Mouse (Mus musculus) midbrain, embryonic 15.5 days (tissue): ENCODE data around the gene Ccdc107. TPM values are rescaled to one million over a fixed set of nuclear protein-coding genes. Genes with fewer than 3 reads are reported as not detected.
A peak's percentile ranks its signal among the peaks of the same experiment; 100 is the strongest.

Experiments used
- ATAC-seq: fragments of 200-750 bp; cut with Nextera tagmentation; replicated peaks from 2 replicates; pipeline ENCODE4 v1.8.0; 2017; ENCODE audit warnings: moderate TSS enrichment
- H3K27ac ChIP-seq: fragments of 300-500 bp; sonication (generic); 2 replicates; pipeline ENCODE4 v1.5.1; 2015; ENCODE audit warnings: mild to moderate bottlenecking, inconsistent platforms
- H3K27me3 ChIP-seq: fragments of 300-500 bp; sonication (generic); replicated peaks from 2 replicates; pipeline ENCODE4 v1.6.1; 2015; ENCODE audit warnings: inconsistent platforms
- H3K36me3 ChIP-seq: fragments of 300-500 bp; sonication (generic); replicated peaks from 2 replicates; pipeline ENCODE4 v1.6.1; 2015; ENCODE audit warnings: inconsistent platforms
- H3K4me1 ChIP-seq: fragments of 300-500 bp; sonication (generic); 2 replicates; pipeline ENCODE4 v1.6.1; 2015; ENCODE audit warnings: inconsistent platforms
- H3K4me2 ChIP-seq: fragments of 300-500 bp; sonication (generic); 2 replicates; pipeline ENCODE4 v1.6.1; 2015; ENCODE audit warnings: inconsistent platforms, mild to moderate bottlenecking, moderate library complexity
- H3K4me3 ChIP-seq: fragments of 300-500 bp; sonication (generic); 2 replicates; pipeline ENCODE4 v1.5.1; 2015; ENCODE audit warnings: mild to moderate bottlenecking, inconsistent platforms
- H3K9ac ChIP-seq: fragments of 300-500 bp; sonication (generic); 2 replicates; pipeline ENCODE4 v1.6.1; 2015; ENCODE audit warnings: mild to moderate bottlenecking, inconsistent platforms
- H3K9me3 ChIP-seq: fragments of 300-500 bp; sonication (generic); 2 replicates; pipeline ENCODE4 v1.6.1; 2016; ENCODE audit warnings: inconsistent platforms
- WGBS: fragments of 180-500 bp; shearing (Covaris S2); methylation state at CpG from one replicate; pipeline ENCODE4 v1.1.7; 2015; ENCODE audit warnings: mixed read lengths; 5-methylcytosine and 5-hydroxymethylcytosine counted together
- polyA plus RNA-seq: library from polyadenylated mRNA; unstranded; fragments of >200 nt; fragmentation: Nextera tagmentation; extraction: Ambion mirVana; gene quantifications from 2 replicates; pipeline ENCODE4 v1.2.1, GENCODE M21; 2015

Gene Ccdc107
- polyA plus RNA-seq: 81.4 and 82.8 TPM in 2 replicates

DNA sequence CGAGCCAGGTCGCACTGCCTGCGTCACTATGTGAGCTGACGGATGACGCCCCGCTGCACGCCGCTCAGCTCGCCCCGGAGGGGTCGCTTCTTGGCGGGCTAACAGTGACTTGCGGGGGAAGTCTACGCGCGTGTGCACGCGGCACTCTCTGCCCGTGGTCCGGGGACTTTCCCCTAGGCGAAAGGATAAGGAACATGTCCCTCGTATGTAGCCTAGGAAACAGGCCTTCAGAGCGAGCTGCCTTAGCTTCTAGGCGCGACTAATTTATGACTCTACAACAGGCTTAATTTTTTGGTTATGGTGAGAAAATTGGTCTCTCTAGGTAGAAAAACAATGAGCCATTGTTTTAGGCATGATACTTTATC lies at the start of gene Ccdc107:
Gene Ccdc107, plus strand, starts transcription at position 80 of the 365 bp plus-strand sequence.
- WGBS: 0% methylated on average over 25 of the region's 25 CpGs
- peak within 1 kb of the TSS; percentile 84 for H3K4me3 ChIP-seq

DNA sequence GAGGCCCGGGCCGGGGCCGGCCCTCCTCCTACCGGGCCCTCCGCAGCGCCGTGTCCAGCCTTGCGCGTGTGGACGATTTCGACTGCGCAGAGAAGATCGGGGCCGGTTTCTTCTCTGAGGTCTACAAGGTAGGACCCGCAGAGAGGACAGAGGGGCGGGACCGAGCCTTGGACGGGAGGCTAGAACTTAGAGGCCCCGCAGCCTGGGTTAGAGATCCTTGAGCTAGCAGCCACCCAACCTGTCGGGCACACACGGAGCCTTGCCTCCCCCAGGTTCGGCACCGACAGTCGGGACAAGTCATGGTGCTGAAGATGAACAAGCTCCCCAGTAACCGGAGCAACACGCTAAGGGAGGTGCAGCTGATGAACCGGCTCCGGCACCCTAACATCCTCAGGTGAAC lies 49.2 kb upstream of the Ccdc107 start:
- Histone ChIP-seq H3K4me1 (peaks cover 17% of the 10 kb centered on the region), H3K9ac (peak overlapping the region; percentile 99), H3K27me3 (no peaks in the 10 kb centered on the region), H3K4me3 (peak overlapping the region; percentile 73), H3K27ac (peak overlapping the region; percentile 96), H3K36me3 (peaks cover 23% of the 10 kb centered on the region), H3K9me3 (no peaks in the 10 kb centered on the region), H3K4me2 (peak overlapping the region; percentile 75)
- under 1% methylated on average over 26 of the region's 28 CpGs for WGBS
- no peak for ATAC-seq

More for the DNA sequence above, at the start of gene Ccdc107:
- H3K27ac ChIP-seq: peak within 1 kb of the TSS; percentile 94
- peak within 1 kb of the TSS; percentile 59 for H3K4me2 ChIP-seq
- H3K4me1 ChIP-seq: peaks cover 21% of the 10 kb centered on the region
- no peaks in the 10 kb centered on the region for H3K9me3 ChIP-seq
- H3K36me3 ChIP-seq: no peaks in the 10 kb centered on the region
- peak; percentile 98 for ATAC-seq
- H3K27me3 ChIP-seq: no peaks in the 10 kb centered on the region
- H3K9ac ChIP-seq: peak within 1 kb of the TSS; percentile 84

DNA sequence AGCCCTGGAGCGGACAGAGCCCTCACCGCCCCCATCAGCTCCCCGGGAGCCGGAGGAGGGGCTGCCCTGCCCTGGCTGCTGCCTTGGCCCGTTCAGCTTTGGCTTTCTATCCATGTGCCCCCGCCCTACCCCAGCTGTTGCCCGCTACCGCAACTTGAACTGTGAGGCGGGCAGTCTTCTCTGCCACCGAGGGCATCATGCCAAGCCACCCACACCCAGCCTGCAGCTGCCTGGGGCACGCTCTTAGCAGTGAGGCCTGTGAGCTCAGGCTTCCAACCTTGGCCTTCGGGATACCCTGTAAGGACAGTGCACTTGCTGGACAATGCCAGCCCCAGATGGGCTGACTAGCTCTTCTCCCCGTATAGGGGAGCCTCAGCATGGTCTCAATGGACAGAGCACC lies 45.4 kb upstream of the Ccdc107 start:
- Histone ChIP-seq H3K27ac (no peak overlapping the region), H3K9ac (no peak overlapping the region), H3K9me3 (no peaks in the 10 kb centered on the region), H3K4me1 (peaks cover 12% of the 10 kb centered on the region), H3K4me2 (no peak overlapping the region), H3K4me3 (no peak overlapping the region), H3K36me3 (peaks cover 23% of the 10 kb centered on the region), H3K27me3 (0 out of 2 replicates have a peak, but pooled peaks cover 2% of the 10 kb centered on the region)
- no peak for ATAC-seq
- WGBS: 89% methylated on average over 13 of the region's 13 CpGs

DNA sequence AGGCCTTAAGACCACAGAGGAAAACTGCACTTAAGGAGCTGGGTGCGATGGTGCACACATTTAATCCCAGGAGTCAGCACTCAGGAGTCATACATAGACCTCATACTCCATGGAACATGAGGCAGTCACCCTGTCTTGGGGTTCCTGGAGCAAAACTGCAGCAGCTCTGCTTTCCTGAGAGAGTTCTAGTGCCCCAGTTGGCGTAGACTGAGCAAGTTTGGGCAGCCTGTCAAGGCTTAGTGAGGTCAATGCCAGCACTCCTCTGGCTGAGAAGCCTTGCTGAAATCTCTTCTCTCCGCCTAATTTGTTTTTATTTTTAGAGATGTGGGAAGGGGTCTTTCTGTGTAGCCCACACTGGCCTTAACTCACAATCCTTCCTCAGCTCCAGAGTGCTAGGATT lies 44.1 kb upstream of the Ccdc107 start:
- no peak for ATAC-seq
- Histone ChIP-seq H3K27ac (no peak overlapping the region), H3K4me1 (peaks cover 16% of the 10 kb centered on the region), H3K9me3 (no peaks in the 10 kb centered on the region), H3K36me3 (peaks cover 23% of the 10 kb centered on the region), H3K4me2 (no peak overlapping the region), H3K4me3 (no peak overlapping the region), H3K9ac (no peak overlapping the region), H3K27me3 (peaks cover 10% of the 10 kb centered on the region; the same call in 1 of the 2 replicates)
- WGBS: 87% methylated on average over 3 of the region's 3 CpGs

DNA sequence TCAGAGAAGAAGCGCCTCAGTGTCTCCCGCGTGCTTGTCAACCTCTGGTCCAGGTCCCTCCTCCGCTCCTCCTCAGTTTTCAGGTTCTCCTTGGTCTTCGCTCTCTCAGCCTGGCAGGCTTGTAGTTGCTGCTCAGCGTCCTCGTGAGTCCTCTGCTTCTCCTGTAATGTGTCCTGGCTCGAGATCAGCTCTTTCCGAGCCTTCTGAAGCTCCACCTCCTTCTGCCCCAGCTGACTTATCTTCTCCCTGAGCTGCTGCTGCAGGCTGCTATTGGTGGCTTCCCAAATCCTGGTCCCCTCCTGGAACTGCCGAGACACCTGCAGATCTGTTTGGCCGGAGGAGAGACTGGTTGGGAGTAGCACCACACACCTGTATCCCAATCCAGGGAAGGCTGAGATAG lies 40.4 kb upstream of the Ccdc107 start:
- Histone ChIP-seq H3K4me3 (no peak overlapping the region), H3K9me3 (no peaks in the 10 kb centered on the region), H3K27ac (no peak overlapping the region), H3K36me3 (peaks cover 3% of the 10 kb centered on the region), H3K4me1 (peaks cover 10% of the 10 kb centered on the region), H3K4me2 (no peak overlapping the region), H3K9ac (no peak overlapping the region), H3K27me3 (peaks cover 21% of the 10 kb centered on the region)
- ATAC-seq: no peak
- 60% methylated on average over 11 of the region's 11 CpGs for WGBS

DNA sequence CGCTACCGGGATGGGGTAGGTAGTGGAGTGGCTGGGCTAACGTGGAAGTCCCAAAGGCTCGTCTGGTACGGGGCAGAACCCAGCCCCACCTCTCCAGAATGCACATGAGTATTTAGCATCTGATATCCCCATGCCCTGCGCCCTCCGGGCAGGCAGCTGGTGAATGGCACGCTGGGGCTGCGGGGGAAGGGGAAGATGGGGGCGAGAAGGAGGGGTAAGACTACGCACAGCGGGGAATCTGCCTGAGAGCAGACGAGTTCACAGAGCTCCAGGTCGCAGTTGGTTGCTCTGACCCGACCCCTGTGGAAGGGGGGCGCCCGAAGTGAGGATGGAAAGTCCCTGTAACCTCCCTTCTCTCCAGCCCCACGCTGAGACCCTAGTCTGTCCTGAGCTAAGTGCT lies 39.3 kb upstream of the Ccdc107 start:
- Histone ChIP-seq H3K27me3 (peaks cover 21% of the 10 kb centered on the region), H3K4me2 (peak overlapping the region; percentile 33), H3K36me3 (no peaks in the 10 kb centered on the region), H3K4me1 (peaks cover 10% of the 10 kb centered on the region), H3K27ac (no peak overlapping the region), H3K4me3 (peak overlapping the region; percentile 5; the same call in 1 of the 2 replicates), H3K9me3 (no peaks in the 10 kb centered on the region), H3K9ac (no peak overlapping the region)
- no peak for ATAC-seq
- under 1% methylated on average over 17 of the region's 18 CpGs for WGBS

DNA sequence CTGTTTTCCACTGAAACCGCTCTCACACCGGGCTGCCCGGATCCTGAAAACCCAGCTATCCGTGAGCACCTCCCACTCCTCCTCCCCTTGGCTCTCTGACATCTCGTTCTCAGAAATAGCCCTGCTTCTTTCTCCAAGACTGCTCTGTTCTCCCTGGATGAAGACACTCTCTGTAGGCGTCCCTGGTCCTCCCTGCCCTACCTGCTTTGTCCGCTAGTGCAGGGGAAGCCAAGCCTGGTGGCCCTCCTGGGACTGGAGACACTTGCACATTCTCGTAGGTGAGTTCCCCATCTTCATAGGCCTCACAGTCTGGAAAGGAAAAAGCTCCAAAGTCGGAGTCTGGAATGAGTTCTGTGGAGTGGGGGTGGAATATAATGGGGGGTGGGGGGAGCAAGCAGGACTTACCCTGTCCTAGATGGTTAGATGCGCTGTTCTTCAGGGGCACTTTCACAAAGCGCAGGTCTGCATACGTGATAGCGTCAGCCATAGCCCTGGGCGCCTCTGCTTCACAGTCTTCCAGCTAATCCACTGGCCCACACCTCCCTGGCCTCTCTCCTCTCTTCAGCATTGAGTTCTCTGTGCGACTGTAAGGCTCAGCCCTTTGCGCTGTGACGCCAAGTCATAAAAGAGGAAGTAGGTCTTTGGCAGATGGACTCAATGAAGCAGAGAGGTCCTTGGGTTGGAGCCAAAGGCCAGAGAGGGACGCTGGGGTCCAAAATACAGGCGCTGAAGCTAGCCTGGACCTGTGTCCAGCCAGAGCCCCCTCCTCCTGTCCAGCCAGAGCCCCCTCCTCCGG lies 38.5 kb upstream of the Ccdc107 start, which contains the start of gene Cd72:
Gene Cd72, minus strand, starts transcription at position 588 of the 796 bp plus-strand sequence.
- Histone ChIP-seq H3K36me3 (no peaks in the 10 kb centered on the region), H3K9me3 (no peaks in the 10 kb centered on the region), H3K9ac (no peak within 1 kb of the TSS), H3K4me1 (peaks cover 10% of the 10 kb centered on the region), H3K27ac (no peak within 1 kb of the TSS), H3K4me2 (peak within 1 kb of the TSS; percentile 33), H3K4me3 (peak within 1 kb of the TSS; percentile 5; the same call in 1 of the 2 replicates), H3K27me3 (peaks cover 21% of the 10 kb centered on the region)
- ATAC-seq: 0 out of 2 replicates have a peak, but pooled peaks have one; percentile 24
- WGBS: 34% methylated on average over 20 of the region's 20 CpGs

DNA sequence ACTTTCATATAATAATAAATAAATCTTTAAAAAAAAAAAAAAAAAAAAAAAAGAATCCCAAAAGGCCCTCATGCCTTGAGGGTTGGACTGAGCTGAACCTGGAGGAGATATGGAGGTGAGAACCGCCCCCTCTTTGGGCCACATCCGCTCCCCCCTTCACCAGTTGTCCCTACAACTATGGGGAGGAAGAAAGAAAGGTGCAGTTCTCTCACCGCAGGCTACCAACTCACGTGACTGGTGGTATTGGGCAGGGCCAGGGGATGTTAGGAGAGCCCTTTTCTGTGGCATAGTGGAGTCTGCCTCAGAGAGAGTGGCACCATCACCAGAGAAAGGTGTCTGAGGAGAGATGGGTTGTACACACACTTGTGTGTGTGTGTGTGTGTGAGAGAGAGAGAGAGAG lies 36.2 kb upstream of the Ccdc107 start:
- Histone ChIP-seq H3K27ac (no peak overlapping the region), H3K4me2 (no peak overlapping the region), H3K9ac (no peak overlapping the region), H3K4me1 (peaks cover 10% of the 10 kb centered on the region), H3K27me3 (peaks cover 21% of the 10 kb centered on the region), H3K9me3 (no peaks in the 10 kb centered on the region), H3K4me3 (no peak overlapping the region), H3K36me3 (no peaks in the 10 kb centered on the region)
- ATAC-seq: no peak
- 33% methylated on average over 4 of the region's 4 CpGs for WGBS

DNA sequence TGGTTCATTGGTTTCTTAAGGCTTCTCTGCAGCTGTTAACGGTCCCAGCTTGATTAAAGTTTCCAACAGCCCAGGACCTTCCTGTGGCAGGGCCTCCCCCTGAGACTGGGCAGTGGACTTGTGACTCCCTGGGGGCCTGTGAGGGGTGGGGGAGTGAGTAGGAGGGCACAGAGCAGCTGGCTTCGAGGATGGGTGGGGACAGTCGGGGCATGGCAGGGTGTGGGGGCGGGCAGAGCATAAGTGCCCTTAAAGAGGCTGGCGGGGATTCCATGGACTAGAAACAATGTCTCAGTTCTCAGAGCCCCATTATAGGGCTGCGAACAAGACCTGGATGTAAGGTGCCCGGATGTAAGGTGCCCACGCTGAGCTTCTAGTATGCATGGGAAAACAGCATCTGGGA lies 35.6 kb upstream of the Ccdc107 start:
- no peaks in the 10 kb centered on the region for H3K36me3 ChIP-seq
- H3K4me2 ChIP-seq: no peak overlapping the region
- H3K4me1 ChIP-seq: peaks cover 10% of the 10 kb centered on the region
- 24% methylated on average over 8 of the region's 8 CpGs for WGBS
- H3K9ac ChIP-seq: no peak overlapping the region
- no peaks in the 10 kb centered on the region for H3K9me3 ChIP-seq
- no peak for ATAC-seq
- H3K4me3 ChIP-seq: no peak overlapping the region
- peaks cover 20% of the 10 kb centered on the region for H3K27me3 ChIP-seq
- H3K27ac ChIP-seq: no peak overlapping the region

DNA sequence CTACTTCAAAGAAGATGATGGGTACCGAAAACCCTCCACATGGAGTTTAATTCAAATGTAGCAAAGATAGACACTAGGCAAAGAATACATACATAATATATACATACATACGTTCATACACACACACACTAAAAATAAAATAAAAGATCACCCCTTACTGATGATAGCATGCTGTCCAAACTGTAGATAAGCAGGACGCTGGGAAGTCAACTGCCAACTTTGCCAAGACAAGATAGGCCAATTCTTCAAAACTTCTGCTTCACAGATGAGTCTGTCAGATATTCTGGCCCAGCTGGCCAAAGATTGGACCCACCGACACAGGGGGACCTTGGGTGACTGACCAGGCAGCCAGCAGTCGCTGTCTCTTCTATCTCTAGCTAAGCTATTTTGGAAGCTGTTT lies 29.6 kb upstream of the Ccdc107 start:
- no peak overlapping the region for H3K9ac ChIP-seq
- H3K27ac ChIP-seq: no peak overlapping the region
- no peaks in the 10 kb centered on the region for H3K36me3 ChIP-seq
- no peak overlapping the region for H3K4me2 ChIP-seq
- H3K27me3 ChIP-seq: no peaks in the 10 kb centered on the region
- 94% methylated on average over 5 of the region's 5 CpGs for WGBS
- H3K4me3 ChIP-seq: no peak overlapping the region
- ATAC-seq: no peak
- no peaks in the 10 kb centered on the region for H3K9me3 ChIP-seq
- H3K4me1 ChIP-seq: no peaks in the 10 kb centered on the region

DNA sequence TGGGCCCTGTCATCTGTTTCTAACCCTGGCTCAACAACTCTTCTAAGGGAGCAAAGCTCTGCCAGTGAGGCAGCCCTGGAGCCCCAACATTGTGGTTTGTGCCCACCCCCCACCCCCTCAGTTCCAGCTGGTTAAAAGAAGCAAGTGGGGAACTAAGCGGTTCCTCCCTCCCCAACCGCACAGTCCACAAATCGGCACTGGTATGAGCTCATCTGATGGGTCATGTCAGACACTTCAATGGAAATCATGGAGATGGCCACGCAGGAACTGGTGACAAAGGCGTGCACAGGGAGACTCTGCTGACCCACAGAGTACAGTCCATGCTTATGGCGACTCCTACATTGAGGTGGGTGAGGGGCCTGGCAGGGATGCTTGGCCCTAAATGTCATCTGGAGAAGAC lies 26.8 kb upstream of the Ccdc107 start:
- H3K4me3 ChIP-seq: no peak overlapping the region
- 87% methylated on average over 6 of the region's 6 CpGs for WGBS
- H3K36me3 ChIP-seq: no peaks in the 10 kb centered on the region
- no peaks in the 10 kb centered on the region for H3K4me1 ChIP-seq
- H3K9ac ChIP-seq: no peak overlapping the region
- ATAC-seq: no peak
- H3K9me3 ChIP-seq: no peaks in the 10 kb centered on the region
- no peaks in the 10 kb centered on the region for H3K27me3 ChIP-seq
- H3K27ac ChIP-seq: no peak overlapping the region
- H3K4me2 ChIP-seq: no peak overlapping the region

DNA sequence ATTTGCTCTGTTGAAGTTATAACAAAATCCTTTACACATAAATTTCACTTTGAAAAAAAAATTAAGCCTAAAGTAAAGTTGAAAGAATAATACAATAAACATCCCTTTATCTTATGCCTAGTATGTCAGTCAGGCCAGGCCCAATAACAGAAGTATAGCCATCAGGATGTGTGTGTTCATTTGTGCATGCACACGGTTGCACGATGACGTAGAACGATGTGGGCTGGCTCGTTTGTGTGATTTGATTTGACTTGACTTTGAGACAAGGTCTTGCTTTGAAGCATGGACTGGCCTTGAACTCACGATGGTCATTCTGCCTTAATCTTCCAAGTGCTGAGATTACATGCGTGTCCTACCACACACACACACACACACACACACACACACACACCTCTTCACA lies 25.8 kb upstream of the Ccdc107 start:
- H3K27ac ChIP-seq: no peak overlapping the region
- WGBS: 91% methylated on average over 7 of the region's 7 CpGs
- ATAC-seq: no peak

DNA sequence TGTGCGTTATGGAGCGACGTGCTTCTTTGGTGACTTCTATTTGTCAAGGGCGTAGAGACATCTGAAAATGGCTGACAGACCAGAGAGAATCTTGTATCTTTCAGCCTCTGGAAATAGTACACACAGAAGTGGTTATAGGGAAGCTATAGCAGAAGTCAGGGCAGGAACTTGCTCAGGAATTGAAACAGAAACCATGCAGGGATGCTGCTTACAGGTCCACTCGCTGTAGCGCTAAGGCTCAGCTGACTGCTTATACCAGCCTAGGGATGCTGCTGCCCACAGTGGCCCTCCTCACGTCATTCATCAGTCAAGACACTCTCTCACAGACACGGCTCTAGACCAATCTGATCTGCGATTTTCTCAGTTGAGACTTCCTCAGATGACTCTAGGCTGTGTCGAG lies 22.4 kb upstream of the Ccdc107 start:
- no peak overlapping the region for H3K27ac ChIP-seq

More for the DNA sequence above, 25.8 kb upstream of the Ccdc107 start:
- Histone ChIP-seq H3K27me3 (no peaks in the 10 kb centered on the region), H3K9me3 (no peaks in the 10 kb centered on the region), H3K4me1 (no peaks in the 10 kb centered on the region), H3K4me3 (no peak overlapping the region), H3K9ac (no peak overlapping the region), H3K36me3 (no peaks in the 10 kb centered on the region), H3K4me2 (no peak overlapping the region)

More for the DNA sequence above, 22.4 kb upstream of the Ccdc107 start:
- Histone ChIP-seq H3K9ac (no peak overlapping the region), H3K4me3 (no peak overlapping the region), H3K27me3 (no peaks in the 10 kb centered on the region), H3K4me2 (no peak overlapping the region), H3K9me3 (no peaks in the 10 kb centered on the region), H3K36me3 (no peaks in the 10 kb centered on the region), H3K4me1 (no peaks in the 10 kb centered on the region)
- no peak for ATAC-seq
- 93% methylated on average over 10 of the region's 10 CpGs for WGBS
